Mouse (Mus musculus) MEL (cell line): ENCODE data around the gene Ddx28. TPM values are rescaled to one million over a fixed set of nuclear protein-coding genes. Genes with fewer than 3 reads are reported as not detected.

Experiments used
- DNase-seq: peaks from one replicate; pipeline ENCODE4 v3.0.0; 2011; ENCODE audit warnings: low read depth, low spot score
- H3K27ac ChIP-seq: 2 replicates; pipeline ENCODE4 v1.5.1; 2012; ENCODE audit warnings: low read depth, mild to moderate bottlenecking, control low read depth, low read length, moderate library complexity; ENCODE audit not compliant: control insufficient read depth
- H3K27me3 ChIP-seq, 2 experiments: fragments of 150-350 bp in 1 of 2; sonication (generic) in 1 of 2; 2 replicates each; pipeline ENCODE4 v1.6.1; 2012; ENCODE audit warnings: low read length in 2 of 2, mild to moderate bottlenecking in 2 of 2, improper control_type of control experiment in 1 of 2, moderate library complexity in 1 of 2; ENCODE audit not compliant: insufficient read depth in 2 of 2, control insufficient read depth in 1 of 2
- H3K36me3 ChIP-seq, 2 experiments: 2 replicates each; pipeline ENCODE4 v1.6.1; 2012 to 2014; ENCODE audit warnings: low read length in 2 of 2, improper control_type of control experiment in 1 of 2, inconsistent platforms in 1 of 2, mild to moderate bottlenecking in 1 of 2; ENCODE audit not compliant: insufficient read depth in 2 of 2, control insufficient read depth in 1 of 2
- H3K4me1 ChIP-seq, 2 experiments: fragments of 150-350 bp in 1 of 2; sonication (generic) in 1 of 2; 2 replicates each; pipeline ENCODE4 v1.6.1; 2012; ENCODE audit warnings: low read length in 2 of 2, improper control_type of control experiment in 1 of 2, mild to moderate bottlenecking in 1 of 2; ENCODE audit not compliant: insufficient read depth in 2 of 2, control insufficient read depth in 1 of 2
- H3K4me3 ChIP-seq, 2 experiments: fragments of 150-350 bp in 1 of 2; sonication (generic) in 1 of 2; 2 replicates each; pipeline ENCODE4 v1.5.1; 2012; ENCODE audit warnings: low read depth in 2 of 2, low read length in 2 of 2, mild to moderate bottlenecking in 2 of 2, moderate library complexity in 2 of 2, control low read depth in 1 of 2, improper control_type of control experiment in 1 of 2; ENCODE audit not compliant: control insufficient read depth in 1 of 2, insufficient read depth in 1 of 2
- H3K79me2 ChIP-seq: 2 replicates; pipeline ENCODE4 v1.6.1; 2012; ENCODE audit warnings: mild to moderate bottlenecking, low read length, moderate library complexity; ENCODE audit not compliant: control insufficient read depth, poor library complexity, insufficient read depth
- H3K9ac ChIP-seq: 2 replicates; pipeline ENCODE4 v1.6.1; 2012; ENCODE audit warnings: low read depth, mild to moderate bottlenecking, control low read depth, low read length, moderate library complexity; ENCODE audit not compliant: control insufficient read depth, poor library complexity, severe bottlenecking
- H3K9me3 ChIP-seq: fragments of 150-350 bp; sonication (generic); replicated peaks from 2 replicates; pipeline ENCODE4 v1.6.1; 2012; ENCODE audit warnings: mild to moderate bottlenecking, low read length, improper control_type of control experiment, moderate library complexity; ENCODE audit not compliant: insufficient read depth
- CTCF ChIP-seq, 3 experiments: IDR thresholded peaks in 2 of 3; conservative IDR thresholded peaks in 1 of 3; 2 replicates each; pipeline ENCODE4 v1.5.1; 2011 to 2012; ENCODE audit warnings: low read length in 3 of 3, low read depth in 2 of 3, mild to moderate bottlenecking in 2 of 3, improper control_type of control experiment in 1 of 3, inconsistent platforms in 1 of 3, mixed read lengths in 1 of 3, moderate library complexity in 1 of 3; ENCODE audit not compliant: control insufficient read depth in 1 of 3, insufficient read depth in 1 of 3, poor library complexity in 1 of 3, severe bottlenecking in 1 of 3
- ETS1 ChIP-seq: IDR thresholded peaks from 2 replicates; pipeline ENCODE4 v1.6.1; 2012; ENCODE audit warnings: low read depth, mild to moderate bottlenecking, inconsistent platforms, low read length, improper control_type of control experiment, moderate library complexity
- MAFK ChIP-seq: IDR thresholded peaks from 2 replicates; pipeline ENCODE4 v1.6.1; 2011; ENCODE audit warnings: low read depth, mild to moderate bottlenecking, low read length, improper control_type of control experiment, borderline replicate concordance
- SIN3A ChIP-seq: IDR thresholded peaks from 2 replicates; pipeline ENCODE4 v1.6.1; 2012; ENCODE audit warnings: low read length, improper control_type of control experiment, inconsistent platforms
- SMC3 ChIP-seq: IDR thresholded peaks from 2 replicates; pipeline ENCODE4 v1.6.1; 2011; ENCODE audit warnings: low read depth, low read length, improper control_type of control experiment
- TBP ChIP-seq: IDR thresholded peaks from 2 replicates; pipeline ENCODE4 v1.8.0; 2011; ENCODE audit warnings: low read depth, low read length, improper control_type of control experiment
- UBTF ChIP-seq: IDR thresholded peaks from 2 replicates; pipeline ENCODE4 v1.6.1; 2012; ENCODE audit warnings: low read depth, mild to moderate bottlenecking, inconsistent platforms, low read length, improper control_type of control experiment, moderate library complexity, borderline replicate concordance; ENCODE audit not compliant: insufficient read depth
- USF2 ChIP-seq, 2 experiments: IDR thresholded peaks; 2 replicates each; pipeline ENCODE4 v1.6.1; 2011 to 2012; ENCODE audit warnings: improper control_type of control experiment in 2 of 2, low read length in 2 of 2, borderline replicate concordance in 1 of 2, inconsistent platforms in 1 of 2, low read depth in 1 of 2, mild to moderate bottlenecking in 1 of 2; ENCODE audit not compliant: insufficient read depth in 1 of 2
- polyA plus RNA-seq, 2 experiments: library from polyadenylated mRNA; stranded (reverse) in 1 of 2; unstranded in 1 of 2; fragments of >175 nt in 1 of 2; fragments of >200 nt in 1 of 2; gene quantifications; 2 replicates each; pipeline versions ENCODE4 v1.2.1 to v1.2.4; 2012; ENCODE audit warnings: low replicate concordance in 2 of 2, low read depth in 1 of 2; ENCODE audit not compliant: insufficient read length in 2 of 2, insufficient read depth in 1 of 2, missing spikeins in 1 of 2
- total RNA-seq: library from RNA; depleted of rRNA; stranded (reverse); fragments of 300-350 nt; gene quantifications from 2 replicates; pipeline ENCODE4 v1.2.3, GENCODE M21; 2012

The Ddx28 gene
- total and polyA plus RNA-seq, 3 experiments: 21.8 to 29.9 TPM; not detected in 1

- Histone ChIP-seq H3K36me3 (peaks cover 0 to 7% of the 10 kb centered on the region in 2 experiments; a peak in 2 of 4 replicates), H3K27me3 (no peaks in the 10 kb centered on the region), H3K4me3 (no peak overlapping the region), H3K27ac (no peak overlapping the region), H3K9ac (no peak overlapping the region), H3K4me1 (no peaks in the 10 kb centered on the region), H3K9me3 (no peaks in the 10 kb centered on the region), H3K79me2 (no peaks in the 10 kb centered on the region)
- TF ChIP-seq UBTF (no peak), MAFK (no peak), CTCF (IDR thresholded peaks at IDR 0.05 in 2 of 3, conservative IDR thresholded peaks at IDR 0.05 in 1 of 3; ENCODE audit: control insufficient read depth in 1 of 3, insufficient read depth in 1 of 3, low read depth in 2 of 3, low read length in 3 of 3, poor library complexity in 1 of 3, severe bottlenecking in 1 of 3) (no peak; a peak in 1 of 6 replicates), SMC3 (peak; percentile 19; the same call in 1 of the 2 replicates)
- no peak for DNase-seq
Measured at GRCm38 (mm10) chr8:106040218-106040617, 28.5 kb upstream of the Ddx28 start.

GRCm38 (mm10) chr8:106039605-106040004, 27.9 kb upstream of the Ddx28 start:
- Histone ChIP-seq H3K27me3 (no peaks in the 10 kb centered on the region), H3K36me3 (peaks cover 0 to 7% of the 10 kb centered on the region in 2 experiments; a peak in 2 of 4 replicates)
- TF ChIP-seq SIN3A: no peak
- no peak for TF ChIP-seq SMC3

GRCm38 (mm10) chr8:106038721-106039120, 27.0 kb upstream of the Ddx28 start:
- H3K4me1 ChIP-seq: no peaks in the 10 kb centered on the region
- no peak overlapping the region for H3K4me3 ChIP-seq
- no peaks in the 10 kb centered on the region for H3K27me3 ChIP-seq
- H3K9ac ChIP-seq: no peak overlapping the region
- no peak for DNase-seq
- no peak overlapping the region for H3K27ac ChIP-seq
- peaks cover 0 to 8% of the 10 kb centered on the region in 2 experiments; a peak in 2 of 4 replicates for H3K36me3 ChIP-seq
- H3K9me3 ChIP-seq: no peaks in the 10 kb centered on the region
- H3K79me2 ChIP-seq: no peaks in the 10 kb centered on the region
- TF ChIP-seq UBTF (no peak), TBP (no peak), USF2 (IDR thresholded peaks at IDR 0.05; ENCODE audit: borderline replicate concordance in 1 of 2, insufficient read depth in 1 of 2, low read depth in 1 of 2, low read length in 2 of 2) (no peak), SMC3 (no peak), ETS1 (no peak)

More at GRCm38 (mm10) chr8:106039605-106040004, 27.9 kb upstream of the Ddx28 start:
- no peak for DNase-seq
- Histone ChIP-seq H3K79me2 (no peaks in the 10 kb centered on the region), H3K4me3 (no peak overlapping the region), H3K9me3 (no peaks in the 10 kb centered on the region), H3K27ac (no peak overlapping the region), H3K4me1 (no peaks in the 10 kb centered on the region), H3K9ac (no peak overlapping the region)
